Mouse (Mus musculus): Measurements from ENCODE around the gene Hoxd3.

Hoxd3 gene

GRCm38 (mm10) chr2:74708676-74709075, 3.1 kb upstream of the Hoxd3 start:
- DNase-seq = no peak

GRCm38 (mm10) chr2:74709465-74710419, 2.0 kb upstream of the Hoxd3 start:
- DNase-seq = no peak

- no peak for DNase-seq
These were observed 691 bp upstream of the Hoxd3 start for GRCm38 (mm10) chr2:74710929-74711543.

GRCm38 (mm10) chr2:74713239-74714150, 1.8 kb downstream of the Hoxd3 start:
- no peak for DNase-seq

- DNase-seq = no peak
These were observed 2.5 kb downstream of the Hoxd3 start for GRCm38 (mm10) chr2:74714156-74714789.

- no peak for DNase-seq
These were observed 3.2 kb downstream of the Hoxd3 start for GRCm38 (mm10) chr2:74714881-74715280.

GRCm38 (mm10) chr2:74715504-74716241, 3.9 kb downstream of the Hoxd3 start:
- peak; percentile 86 for DNase-seq

- no peak for DNase-seq
These were observed 8.7 kb downstream of the Hoxd3 start for GRCm38 (mm10) chr2:74720384-74720783.

- no peak for DNase-seq
These were observed 9.3 kb downstream of the Hoxd3 start for GRCm38 (mm10) chr2:74720955-74721491.

- no peak for DNase-seq
These were observed 10.2 kb downstream of the Hoxd3 start for GRCm38 (mm10) chr2:74721882-74722281.

- no peak for DNase-seq
These were observed 11.2 kb downstream of the Hoxd3 start for GRCm38 (mm10) chr2:74722949-74723348.

- no peak for DNase-seq
These were observed 12.7 kb downstream of the Hoxd3 start for GRCm38 (mm10) chr2:74724244-74725015.

GRCm38 (mm10) chr2:74725171-74725570, 13.4 kb downstream of the Hoxd3 start:
- no peak for DNase-seq

- no peak for DNase-seq
These were observed 14.8 kb downstream of the Hoxd3 start, which contains the start of gene Gm28230 for GRCm38 (mm10) chr2:74726551-74726950. Gene Gm28230 (plus strand): TSS chr2:74726728.

GRCm38 (mm10) chr2:74726973-74727639, 15.4 kb downstream of the Hoxd3 start:
- no peak for DNase-seq

- no peak for DNase-seq
These were observed 16.0 kb downstream of the Hoxd3 start for GRCm38 (mm10) chr2:74727640-74728302.

- no peak for DNase-seq
These were observed 16.6 kb downstream of the Hoxd3 start for GRCm38 (mm10) chr2:74728303-74728680.

GRCm38 (mm10) chr2:74730331-74730730, 18.6 kb downstream of the Hoxd3 start:
- DNase-seq = no peak

- DNase-seq = no peak
These were observed 19.3 kb downstream of the Hoxd3 start for GRCm38 (mm10) chr2:74731055-74731454.

All from thymus, postnatal 14 days (tissue).